Mouse (Mus musculus): ENCODE data around the gene Tmco1.
"Not testable (repeated sequence)": the region's sequence is repeated elsewhere in the genome, so short reads cannot be mapped to it uniquely, and the experiment has no call there.

- TF ChIP-seq POLR2A (IDR thresholded peaks at IDR 0.05; ENCODE audit: low read depth, low read length); CTCF (IDR thresholded peaks at IDR 0.05; ENCODE audit: extremely low read depth, insufficient read length, insufficient replicate concordance, low read depth, low read length): not testable (repeated sequence)
These were observed 37.9 kb downstream of the Tmco1 start for GRCm38 (mm10) chr1:167345994-167346520.
